Mouse (Mus musculus) liver, adult (tissue): ENCODE measurements at regions not wholly inside any gene's neighbourhood (a gene's known extent, or its start where the extent isn't known, plus 50 kb on each side); places are given as distances from the start of the nearest gene placed in this dataset.

ENCODE experiments used
- GATA4 ChIP-seq: IDR thresholded peaks from 2 replicates; pipeline ENCODE4 v1.6.1; 2014; ENCODE audit warnings: mild to moderate bottlenecking, low read length; ENCODE audit not compliant: insufficient replicate concordance

DNA sequence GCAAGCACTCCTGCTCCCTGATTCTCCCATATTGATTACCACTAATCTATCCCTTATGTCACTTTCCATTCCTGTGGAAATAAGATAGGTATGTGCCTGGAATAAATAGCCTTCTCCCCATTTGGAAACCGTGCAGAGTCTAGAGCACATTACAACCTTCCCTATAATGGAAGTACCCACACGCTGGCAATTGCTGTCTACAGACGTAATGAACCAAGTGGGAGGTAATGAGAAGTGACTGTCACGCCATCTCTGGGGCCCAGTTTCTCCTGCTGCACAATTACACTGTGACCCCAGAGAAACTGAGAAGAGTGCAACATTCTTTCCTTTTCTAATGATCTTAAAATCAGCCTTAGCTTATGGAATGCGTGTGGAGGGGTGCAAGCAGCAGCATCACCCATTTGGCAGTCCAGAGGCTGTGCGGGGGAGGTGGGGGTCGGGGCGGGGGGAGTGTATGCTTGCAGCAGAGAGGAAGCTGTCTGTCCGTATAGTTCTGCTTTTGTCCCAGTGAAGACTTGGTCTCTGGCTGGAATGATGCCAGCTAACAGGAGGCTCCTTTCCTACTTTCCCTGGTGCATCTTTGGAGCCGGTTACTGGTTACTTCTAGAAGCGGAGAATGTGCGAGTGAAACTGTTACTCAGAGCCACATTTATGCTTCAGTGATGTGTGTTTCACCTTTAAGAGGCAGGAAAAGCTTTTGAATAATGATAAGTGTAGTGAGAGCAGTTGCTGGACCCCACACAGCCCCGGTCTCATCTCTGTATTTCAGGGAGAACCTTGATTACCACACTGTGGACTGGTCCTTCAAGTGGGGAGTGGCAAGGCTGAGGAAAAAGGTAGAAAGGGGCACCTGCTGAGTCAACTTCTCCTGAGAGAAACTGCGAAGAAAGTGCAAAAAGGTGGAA is 209.3 kb upstream of the Tet2 start:
- no peak for TF ChIP-seq GATA4

DNA sequence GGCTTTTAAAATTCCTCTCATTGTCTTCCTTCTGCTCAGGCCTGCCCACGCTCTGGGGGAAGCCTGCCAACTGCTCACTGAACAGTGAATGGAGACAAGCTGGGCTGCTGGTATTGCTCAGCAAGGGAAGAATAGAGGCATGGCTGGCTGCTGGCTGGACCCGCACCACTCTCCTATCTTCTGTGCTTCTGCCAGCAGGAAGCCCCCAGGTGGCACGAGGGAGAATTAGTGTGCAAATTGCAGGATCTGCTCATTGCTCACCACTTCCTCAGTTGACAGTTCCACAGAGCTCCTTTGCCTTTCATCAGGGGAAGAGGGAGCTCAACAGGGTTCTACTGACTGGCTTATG is 209.9 kb upstream of the Tet2 start:
- TF ChIP-seq GATA4 = no peak

DNA sequence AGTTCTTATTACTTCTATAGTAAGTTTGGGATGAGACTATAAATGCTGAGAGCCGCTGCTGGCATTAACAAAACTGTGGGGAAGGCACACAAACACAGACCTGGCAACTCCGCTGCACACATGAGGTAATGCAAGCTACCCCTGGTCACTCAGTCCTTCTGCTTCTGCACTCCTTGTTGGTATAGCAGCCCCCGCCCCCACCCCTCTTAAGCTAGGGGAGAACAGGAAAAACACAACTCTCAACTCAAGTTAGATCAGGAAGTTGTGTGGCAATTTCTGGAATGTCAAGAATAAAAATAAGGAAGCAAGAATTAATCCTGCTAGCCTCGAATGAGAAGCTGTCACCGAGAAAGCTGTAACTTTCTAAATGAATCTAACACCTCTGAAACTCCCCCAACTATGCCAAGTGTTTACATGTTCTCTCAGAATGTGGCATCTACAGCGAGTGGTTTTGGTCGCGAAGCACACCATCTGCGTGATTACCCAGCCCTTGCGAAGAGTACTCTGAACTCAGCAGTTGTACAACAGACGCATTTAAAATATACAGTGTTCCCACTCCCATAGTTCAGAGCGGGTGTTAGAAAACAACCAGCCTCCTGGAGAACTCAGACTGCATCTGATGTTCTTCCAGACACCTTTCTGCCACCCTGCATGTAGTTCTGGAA is 212.9 kb upstream of the Tet2 start:
- no peak for TF ChIP-seq GATA4

DNA sequence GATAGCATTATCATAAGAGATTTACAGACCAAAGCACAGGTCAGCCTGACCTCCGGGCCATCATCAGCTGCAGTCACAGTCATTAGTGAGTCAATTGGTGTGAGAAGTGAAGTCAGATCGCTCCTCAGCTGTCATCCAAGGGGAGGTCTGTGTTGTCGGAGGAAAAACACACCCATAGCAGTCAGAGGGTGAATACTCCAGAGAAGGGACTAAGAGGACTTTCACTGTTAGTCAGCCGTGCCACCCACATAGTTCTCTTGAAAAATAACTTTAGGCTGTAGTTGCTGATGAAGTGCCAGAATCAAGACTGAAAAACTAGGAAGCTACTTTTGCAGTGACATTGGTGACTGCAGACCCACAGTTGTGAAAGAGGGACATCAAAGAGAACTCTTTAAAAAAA is 213.5 kb upstream of the Tet2 start:
- no peak for TF ChIP-seq GATA4

DNA sequence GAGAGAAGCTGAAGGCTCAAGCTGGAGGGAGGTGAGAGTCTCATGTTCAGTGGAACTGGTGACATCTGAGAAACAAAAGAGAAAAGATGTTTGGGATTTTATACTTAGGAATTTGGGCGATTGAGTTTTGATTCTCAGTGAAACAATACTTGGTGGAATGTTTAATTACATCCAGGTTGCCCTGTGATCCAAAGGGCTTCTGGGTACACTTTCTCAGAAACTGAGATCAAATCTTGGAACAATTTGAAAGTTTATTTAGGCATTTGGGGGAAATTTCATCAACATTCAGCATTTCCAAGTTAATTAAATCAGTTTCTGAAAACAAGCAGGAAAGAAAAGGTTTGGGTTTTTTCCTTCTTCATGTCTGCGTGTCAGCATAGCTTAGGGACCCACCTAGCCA is 214.7 kb upstream of the Tet2 start:
- no peak for TF ChIP-seq GATA4

DNA sequence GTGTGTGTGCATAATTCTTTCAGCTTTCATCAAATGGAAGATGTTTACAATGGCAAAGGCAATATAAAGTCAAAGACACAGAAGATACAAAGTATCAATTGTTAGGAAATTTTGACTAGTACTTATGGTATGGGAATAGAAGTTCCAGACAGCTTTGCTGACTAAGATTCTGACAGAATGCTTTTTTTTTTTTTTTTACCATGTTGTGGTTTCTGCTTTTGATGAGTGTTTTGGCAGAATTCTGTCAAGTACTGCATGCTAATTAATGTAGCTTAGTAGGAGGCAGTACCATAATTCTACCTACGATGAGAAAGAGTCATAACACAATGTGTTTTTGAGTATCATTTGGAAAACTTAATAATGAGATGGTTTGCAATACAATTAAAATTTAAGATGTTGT is 215.3 kb upstream of the Tet2 start:
- TF ChIP-seq GATA4 = no peak

DNA sequence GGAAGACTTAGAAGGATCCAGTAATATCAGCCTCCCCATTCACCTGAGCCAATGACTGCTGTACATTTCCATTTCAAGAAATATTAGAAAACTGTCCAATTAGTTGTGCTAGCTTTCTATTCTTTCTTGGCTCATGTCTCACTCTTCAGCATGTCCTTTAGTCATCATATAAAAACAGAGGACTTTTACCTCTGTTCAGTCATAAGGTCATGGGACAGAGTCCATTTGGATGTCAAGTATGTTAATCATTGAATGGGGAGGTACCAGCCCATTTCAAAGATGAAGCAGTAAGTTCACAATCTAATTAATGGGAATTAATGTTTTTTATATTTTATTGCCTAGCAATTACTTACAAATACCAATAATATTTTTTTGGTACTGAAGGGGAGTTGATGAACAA is 218.8 kb upstream of the Tet2 start:
- no peak for TF ChIP-seq GATA4

DNA sequence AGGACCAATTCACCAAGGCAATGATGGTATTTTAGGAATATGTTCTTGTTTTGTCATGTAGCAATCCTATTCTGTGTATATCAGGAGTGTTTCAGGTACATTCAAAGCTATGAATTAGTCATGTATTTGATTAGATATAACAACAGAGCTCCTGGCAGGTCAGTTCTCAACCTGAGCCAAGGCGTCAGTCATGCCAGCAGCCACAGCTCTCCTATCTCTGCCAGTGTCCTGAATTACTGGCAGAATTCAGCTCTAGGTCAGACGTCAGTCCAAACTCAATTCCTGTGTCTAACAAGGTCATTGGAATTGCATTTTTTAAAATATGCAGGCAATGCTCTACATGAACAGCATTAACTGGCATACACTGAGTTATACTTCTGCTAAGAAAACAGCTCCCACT is 228.6 kb upstream of the Tet2 start:
- TF ChIP-seq GATA4 = peak; percentile 13; the same call in 1 of the 2 replicates

DNA sequence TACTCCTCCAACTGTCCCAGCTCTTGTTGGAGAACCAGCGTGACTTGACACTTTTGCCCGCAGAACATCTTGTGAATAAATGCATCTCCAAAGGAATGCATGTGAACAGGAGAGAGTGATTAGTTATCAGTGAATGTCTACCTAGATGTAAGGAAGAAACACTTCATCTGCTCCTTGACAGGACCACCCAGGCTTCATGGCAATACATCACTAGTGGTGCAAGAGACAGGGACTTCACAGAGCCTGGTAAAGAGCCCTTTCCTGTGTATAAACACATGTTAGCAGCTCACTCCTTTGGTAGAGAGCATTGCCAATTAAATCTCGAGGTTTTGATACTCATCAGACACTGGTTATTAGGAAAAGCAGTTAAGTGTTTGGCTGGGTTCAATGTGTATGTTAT is 229.3 kb upstream of the Tet2 start:
- TF ChIP-seq GATA4 = no peak

DNA sequence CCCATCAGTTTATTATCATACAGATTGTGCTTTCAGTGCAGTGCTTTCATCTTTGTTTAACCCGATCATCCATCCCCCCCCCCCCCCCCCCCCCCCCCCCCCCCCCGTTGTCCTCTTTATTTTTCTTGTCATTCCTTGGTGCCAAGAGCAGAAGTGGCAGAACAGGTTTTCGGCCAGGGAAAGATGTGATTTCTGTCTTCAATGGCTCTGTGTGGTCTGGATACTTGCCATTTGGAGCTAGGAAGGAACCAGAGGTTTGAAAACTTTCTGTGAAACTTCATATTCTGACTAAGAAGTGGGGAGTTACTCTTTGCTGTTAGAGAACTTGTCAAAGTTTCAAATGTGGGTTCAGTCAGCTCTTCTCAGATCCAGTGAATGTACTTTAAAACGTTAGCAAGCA is 231.1 kb upstream of the Tet2 start:
- TF ChIP-seq GATA4 = no peak

DNA sequence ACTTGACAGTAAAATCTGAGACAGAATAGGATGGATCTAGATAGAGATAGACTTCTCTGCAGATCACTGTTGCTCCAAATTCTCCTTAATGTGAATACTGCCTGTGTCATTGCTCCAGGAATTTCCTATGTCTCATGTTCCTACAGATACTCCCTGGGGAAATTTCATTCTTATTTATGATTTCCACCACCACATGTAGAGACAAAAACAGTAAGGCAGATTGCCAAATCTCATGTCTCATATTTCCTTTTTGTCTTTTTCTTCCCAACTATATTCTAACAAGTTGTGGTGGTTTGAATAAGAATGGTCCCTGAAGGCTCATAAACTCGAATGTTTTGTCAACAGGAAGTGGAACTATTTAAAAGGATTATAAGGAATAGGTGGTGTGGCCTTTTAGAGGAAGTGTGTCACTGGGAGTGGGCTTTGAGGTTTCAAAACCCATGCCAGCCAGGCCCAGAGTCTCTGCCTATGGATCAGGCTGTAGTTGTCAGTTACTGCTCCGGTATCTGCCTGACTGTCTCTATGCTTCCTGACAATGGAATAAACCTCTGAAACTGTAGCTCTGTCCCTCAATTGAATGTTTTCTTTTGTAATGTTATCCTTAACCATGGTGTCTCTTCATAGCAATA is 234.3 kb upstream of the Tet2 start:
- no peak for TF ChIP-seq GATA4

DNA sequence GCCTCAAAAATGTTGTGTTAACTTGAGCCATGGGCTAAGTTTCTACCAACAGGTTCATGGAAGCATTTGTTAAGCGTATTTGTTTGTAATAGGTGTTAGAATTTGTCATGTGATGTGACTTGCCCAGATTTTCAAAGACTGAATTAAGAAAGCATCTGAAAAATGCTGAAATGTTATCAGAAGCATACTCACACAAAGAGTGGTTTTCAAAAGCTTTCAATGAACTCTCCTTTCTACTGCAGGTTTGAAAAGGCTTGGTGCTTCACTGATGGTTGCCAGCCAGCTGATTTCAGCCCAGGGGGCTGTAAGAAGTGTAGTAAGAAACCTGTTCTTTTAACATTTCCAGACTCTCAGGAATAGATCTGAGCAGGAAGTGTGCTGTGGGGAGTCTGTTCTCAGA is 238.1 kb upstream of the Tet2 start:
- TF ChIP-seq GATA4 = no peak

DNA sequence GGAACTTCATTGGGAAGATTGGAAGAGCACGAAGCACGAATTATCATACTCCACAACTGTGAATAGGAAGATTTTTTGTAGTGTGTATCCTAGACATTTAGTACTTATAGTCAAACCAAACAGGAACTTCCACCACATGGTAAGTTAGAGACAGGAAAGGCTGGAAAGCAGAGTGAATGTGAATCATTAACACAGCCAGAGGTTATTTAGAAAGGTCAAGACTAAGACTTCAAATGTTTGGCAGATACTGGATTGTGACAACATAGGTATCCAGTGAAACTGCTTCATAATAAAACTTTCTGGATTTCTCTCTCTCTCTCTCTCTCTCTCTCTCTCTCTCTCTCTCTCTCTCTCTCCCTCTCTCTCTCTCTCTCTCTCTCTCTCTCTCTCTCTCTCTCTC is 246.4 kb upstream of the Tet2 start:
- no peak for TF ChIP-seq GATA4

DNA sequence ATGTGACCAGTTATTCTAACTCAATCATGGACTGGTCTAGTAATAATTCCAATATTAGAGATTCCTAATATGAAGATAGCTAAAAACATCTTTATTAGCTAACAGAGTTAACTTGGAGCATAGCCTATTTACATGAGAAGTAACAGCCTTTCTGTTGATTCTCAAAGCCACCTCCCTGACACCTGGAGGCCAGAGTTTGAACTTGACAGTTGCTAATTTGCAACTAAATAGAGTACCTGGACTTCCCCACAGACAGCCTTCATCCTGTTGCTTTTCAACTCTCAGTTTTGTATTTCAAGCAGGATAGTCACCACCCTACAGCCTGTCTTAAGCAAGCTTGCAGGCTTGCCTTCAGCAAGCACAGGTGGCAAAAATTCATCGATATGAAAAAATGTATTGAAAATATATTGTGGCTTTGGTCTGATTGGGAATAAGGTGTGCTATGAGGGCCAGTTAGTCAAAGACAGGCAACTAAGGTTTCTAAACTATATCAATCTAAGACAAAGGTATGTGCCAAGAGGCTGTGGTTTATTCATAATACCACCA is 264.1 kb upstream of the Tet2 start:
- no peak for TF ChIP-seq GATA4

DNA sequence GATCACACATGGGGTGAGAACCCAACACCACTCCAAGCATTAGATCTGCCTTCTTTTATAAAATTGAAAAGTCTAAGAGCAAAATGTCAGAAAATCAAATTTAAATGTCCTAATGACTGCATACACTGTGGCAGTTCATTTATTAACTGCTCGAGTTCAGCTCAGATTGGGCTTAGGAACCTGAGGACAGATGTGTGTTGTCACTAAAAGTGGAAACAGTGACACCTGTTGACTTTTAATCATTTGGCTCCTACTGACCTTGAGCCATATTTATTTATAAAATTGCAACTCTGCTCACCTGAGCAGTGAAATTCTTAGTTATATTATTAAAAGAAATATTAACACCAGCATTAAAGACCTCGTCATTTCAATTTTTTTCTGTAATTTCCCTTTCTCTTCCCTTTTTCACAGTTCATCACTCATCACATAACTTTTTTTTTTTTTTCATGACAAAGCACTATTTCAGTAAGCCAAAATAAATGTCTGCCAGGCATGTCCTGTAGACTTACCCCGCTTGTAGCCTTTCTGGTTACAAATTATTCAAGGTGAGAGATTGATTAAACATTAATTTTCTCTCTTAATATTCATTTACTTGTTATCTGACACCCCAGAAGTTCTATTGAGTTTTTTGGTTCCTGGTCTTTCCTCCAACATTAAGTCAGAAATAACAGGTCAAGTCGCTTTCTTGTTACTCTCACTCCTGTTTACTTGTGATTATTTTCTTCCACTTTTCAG is 274.2 kb upstream of the Tet2 start:
- no peak for TF ChIP-seq GATA4
